ENCODE assay signal across 23 mouse cellular contexts in the genomic region with DNA sequence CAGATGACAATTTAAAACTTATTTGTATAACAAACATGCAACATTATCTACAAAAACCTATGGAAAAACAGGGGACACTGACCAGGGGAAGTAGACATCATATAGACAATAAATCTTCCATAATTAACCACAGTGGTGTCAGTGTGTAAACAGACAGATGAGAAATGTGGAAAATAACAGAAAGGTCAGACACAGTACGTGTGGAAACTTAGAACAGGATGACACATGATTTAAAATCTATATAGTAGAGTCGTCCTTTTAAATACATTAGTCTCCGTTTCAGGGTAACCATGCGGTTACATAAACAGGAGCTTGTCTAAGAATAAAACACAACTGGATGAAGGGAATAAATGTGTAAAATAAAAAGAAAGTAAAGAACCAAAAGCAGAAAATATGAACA.
"Had no signal": no experiment of that assay in that cellular context is flagged by ENCODE, and none has a peak within 500 bp of the region (broad histone marks: within the 10 kb centered on the region; RNA-seq: fewer than 3 reads in every experiment).

No protein-coding gene starts in this region.

- H3K27me3 ChIP-seq: heart, embryonic 13.5 days; heart, embryonic 15.5 days; hindbrain, embryonic 13.5 days; limb, embryonic 13.5 days; limb, embryonic 15.5 days; liver, embryonic 12.5 days had no signal

- H3K4me3 ChIP-seq: heart, adult 2 months; heart, embryonic 13.5 days; heart, embryonic 15.5 days; hindbrain, embryonic 13.5 days; limb, embryonic 13.5 days; limb, embryonic 15.5 days; liver, embryonic 12.5 days had no signal

- H3K9me3 ChIP-seq: heart, embryonic 13.5 days; heart, embryonic 15.5 days; hindbrain, embryonic 13.5 days; limb, embryonic 13.5 days; limb, embryonic 15.5 days; liver, embryonic 12.5 days had no signal

- DNase-seq: forebrain, postnatal 0 days; gastrocnemius, postnatal 14 days; gastrocnemius, postnatal 36 days; heart, adult 11 months; heart, adult 2 months; heart, postnatal 14 days; heart, postnatal 36 days; kidney, adult 8-10 months; kidney, postnatal 10 days; kidney, postnatal 36 days; layer of hippocampus, adult 9-11 months; layer of hippocampus, postnatal 36 days; left cerebral cortex, postnatal 4 days had no signal

- H3K4me1 ChIP-seq: heart, embryonic 13.5 days; heart, embryonic 15.5 days; hindbrain, embryonic 13.5 days; limb, embryonic 13.5 days; limb, embryonic 15.5 days; liver, embryonic 12.5 days had no signal

- ATAC-seq: forebrain, postnatal 0 days; hindbrain, postnatal 0 days; intestine, embryonic 16.5 days; liver, embryonic 12.5 days had no signal

- H3K4me2 ChIP-seq: heart, embryonic 11.5 days; heart, embryonic 13.5 days; heart, embryonic 15.5 days; hindbrain, embryonic 13.5 days; limb, embryonic 13.5 days; limb, embryonic 15.5 days; liver, embryonic 12.5 days had no signal

- H3K27ac ChIP-seq: heart, adult 2 months; heart, embryonic 13.5 days; heart, embryonic 15.5 days; hindbrain, embryonic 13.5 days; hindbrain, postnatal 0 days; limb, embryonic 13.5 days; limb, embryonic 15.5 days; liver, embryonic 12.5 days; liver, embryonic 14.5 days had no signal

- H3K36me3 ChIP-seq: heart, embryonic 13.5 days; heart, embryonic 15.5 days; hindbrain, embryonic 13.5 days; limb, embryonic 13.5 days; limb, embryonic 15.5 days; liver, embryonic 12.5 days had no signal

- H3K9ac ChIP-seq: forebrain, postnatal 0 days; heart, embryonic 13.5 days; heart, embryonic 15.5 days; hindbrain, embryonic 13.5 days; limb, embryonic 13.5 days; limb, embryonic 15.5 days; liver, embryonic 12.5 days; liver, embryonic 14.5 days had no signal
